Mouse (Mus musculus) midbrain, embryonic 10.5 days (tissue): Measurements from ENCODE around the gene Bbs7. TPM values are rescaled to one million over a fixed set of nuclear protein-coding genes. Genes with fewer than 3 reads are reported as not detected.
"Not testable (repeated sequence)": the region's sequence is repeated elsewhere in the genome, so short reads cannot be mapped to it uniquely, and the experiment has no call there.

Source experiments
- DNase-seq: peaks from one replicate; pipeline ENCODE4 v3.0.0-alpha.2; 2017; ENCODE audit warnings: low spot score
- H3K27ac ChIP-seq: fragments of 300-500 bp; sonication (generic); replicated peaks from 2 replicates; pipeline ENCODE4 v1.5.1; 2016; ENCODE audit warnings: mild to moderate bottlenecking
- H3K27me3 ChIP-seq: fragments of 300-500 bp; sonication (generic); 2 replicates; pipeline ENCODE4 v1.6.1; 2016; ENCODE audit warnings: low read depth, mild to moderate bottlenecking; ENCODE audit not compliant: poor library complexity, severe bottlenecking
- H3K36me3 ChIP-seq: fragments of 300-500 bp; sonication (generic); 2 replicates; pipeline ENCODE4 v1.6.1; 2016; ENCODE audit warnings: mild to moderate bottlenecking, moderate library complexity
- H3K4me1 ChIP-seq: fragments of 300-500 bp; sonication (generic); 2 replicates; pipeline ENCODE4 v1.6.1; 2016
- H3K4me3 ChIP-seq: fragments of 300-500 bp; sonication (generic); 2 replicates; pipeline ENCODE4 v1.5.1; 2016; ENCODE audit warnings: mild to moderate bottlenecking, moderate library complexity
- H3K9me3 ChIP-seq: fragments of 300-500 bp; sonication (generic); replicated peaks from 2 replicates; pipeline ENCODE4 v1.6.1; 2016; ENCODE audit warnings: mild to moderate bottlenecking
- whole genome bisulfite sequencing: fragments of 180-500 bp; shearing (Covaris S2); methylation state at CpG from one replicate; pipeline ENCODE4 v1.1.7; 2016; 5-methylcytosine and 5-hydroxymethylcytosine counted together
- polyA plus RNA-seq: library from polyadenylated mRNA; unstranded; fragments of >200 nt; fragmentation: Nextera tagmentation; extraction: Ambion mirVana; gene quantifications from 2 replicates; pipeline ENCODE4 v1.2.1, GENCODE M21; 2016

Bbs7 gene
- polyA plus RNA-seq = 20.6 and 22.1 TPM in 2 replicates

- H3K9me3 ChIP-seq = no peaks in the 10 kb centered on the region
- peaks cover 18% of the 10 kb centered on the region for H3K4me1 ChIP-seq
- H3K27ac ChIP-seq = peak within 1 kb of the TSS; percentile 88
- no peaks in the 10 kb centered on the region; the same call in 1 of the 2 replicates for H3K36me3 ChIP-seq
- WGBS = 5% methylated on average over 31 of the region's 38 CpGs
- peak within 1 kb of the TSS; percentile 79 for H3K4me3 ChIP-seq
- H3K27me3 ChIP-seq = peaks cover 6% of the 10 kb centered on the region
- DNase-seq = peak; percentile 98
Measured at GRCm38 (mm10) chr3:36613202-36613907, at the start of gene Bbs7. TSS of gene Bbs7 (minus strand) at chr3:36613477.

- H3K27ac ChIP-seq, H3K9me3 ChIP-seq, DNase-seq, H3K4me1 ChIP-seq, H3K4me3 ChIP-seq, H3K27me3 ChIP-seq, H3K36me3 ChIP-seq: not testable (repeated sequence)
Measured at GRCm38 (mm10) chr3:36645245-36645559, 31.9 kb upstream of the Bbs7 start.

- no peaks in the 10 kb centered on the region for H3K4me1 ChIP-seq
- H3K9me3 ChIP-seq = no peaks in the 10 kb centered on the region
- no peak for DNase-seq
- H3K27me3 ChIP-seq = no peaks in the 10 kb centered on the region
- H3K4me3 ChIP-seq = no peak overlapping the region
- 86% methylated on average over 3 of the region's 3 CpGs for WGBS
- H3K27ac ChIP-seq = no peak overlapping the region
- H3K36me3 ChIP-seq = no peaks in the 10 kb centered on the region
Measured at GRCm38 (mm10) chr3:36644554-36645244, 31.4 kb upstream of the Bbs7 start.

GRCm38 (mm10) chr3:36643354-36643753, 30.1 kb upstream of the Bbs7 start:
- no peaks in the 10 kb centered on the region for H3K4me1 ChIP-seq
- WGBS = 82% methylated on average over 3 of the region's 3 CpGs

GRCm38 (mm10) chr3:36642736-36643135, 29.5 kb upstream of the Bbs7 start:
- WGBS = 73% methylated on average over 13 of the region's 13 CpGs

More at GRCm38 (mm10) chr3:36643354-36643753, 30.1 kb upstream of the Bbs7 start:
- DNase-seq = no peak
- Histone ChIP-seq H3K27me3 (no peaks in the 10 kb centered on the region), H3K36me3 (no peaks in the 10 kb centered on the region), H3K27ac (no peak overlapping the region), H3K4me3 (no peak overlapping the region), H3K9me3 (no peaks in the 10 kb centered on the region)

GRCm38 (mm10) chr3:36640787-36641186, 27.5 kb upstream of the Bbs7 start:
- Histone ChIP-seq H3K4me3 (no peak overlapping the region), H3K27me3 (no peaks in the 10 kb centered on the region), H3K36me3 (no peaks in the 10 kb centered on the region), H3K4me1 (no peaks in the 10 kb centered on the region), H3K9me3 (no peaks in the 10 kb centered on the region), H3K27ac (no peak overlapping the region)
- DNase-seq = no peak
- 62% methylated on average over 2 of the region's 2 CpGs for WGBS

More at GRCm38 (mm10) chr3:36642736-36643135, 29.5 kb upstream of the Bbs7 start:
- Histone ChIP-seq H3K36me3 (no peaks in the 10 kb centered on the region), H3K27me3 (no peaks in the 10 kb centered on the region), H3K9me3 (no peaks in the 10 kb centered on the region), H3K27ac (no peak overlapping the region), H3K4me1 (no peaks in the 10 kb centered on the region), H3K4me3 (no peak overlapping the region)
- no peak for DNase-seq

- WGBS = 23% methylated on average over 4 of the region's 4 CpGs
- no peak overlapping the region for H3K27ac ChIP-seq
- H3K4me3 ChIP-seq = no peak overlapping the region
- no peaks in the 10 kb centered on the region for H3K9me3 ChIP-seq
- no peaks in the 10 kb centered on the region for H3K36me3 ChIP-seq
- DNase-seq = peak; percentile 31
- no peaks in the 10 kb centered on the region for H3K27me3 ChIP-seq
- H3K4me1 ChIP-seq = no peaks in the 10 kb centered on the region
Measured at GRCm38 (mm10) chr3:36635449-36635848, 22.2 kb upstream of the Bbs7 start.

- no peaks in the 10 kb centered on the region for H3K4me1 ChIP-seq
- 75% methylated on average over 2 of the region's 2 CpGs for WGBS
- no peak overlapping the region for H3K4me3 ChIP-seq
- H3K27ac ChIP-seq = no peak overlapping the region
- H3K9me3 ChIP-seq = no peaks in the 10 kb centered on the region
- DNase-seq = no peak
- H3K36me3 ChIP-seq = no peaks in the 10 kb centered on the region
- H3K27me3 ChIP-seq = no peaks in the 10 kb centered on the region
Measured at GRCm38 (mm10) chr3:36626803-36627202, 13.5 kb upstream of the Bbs7 start.

- Histone ChIP-seq H3K4me3 (no peak overlapping the region), H3K27ac (no peak overlapping the region), H3K9me3 (no peaks in the 10 kb centered on the region), H3K36me3 (no peaks in the 10 kb centered on the region), H3K27me3 (peaks cover 6% of the 10 kb centered on the region), H3K4me1 (peaks cover 11% of the 10 kb centered on the region)
- 67% methylated on average over 7 of the region's 7 CpGs for WGBS
- DNase-seq = no peak
Measured at GRCm38 (mm10) chr3:36618181-36618580, 4.9 kb upstream of the Bbs7 start.

- Histone ChIP-seq H3K36me3 (no peaks in the 10 kb centered on the region), H3K9me3 (no peaks in the 10 kb centered on the region), H3K27me3 (peaks cover 6% of the 10 kb centered on the region), H3K4me1 (peaks cover 19% of the 10 kb centered on the region), H3K27ac (no peak overlapping the region), H3K4me3 (peak overlapping the region; percentile 79; the same call in 1 of the 2 replicates)
- WGBS = 79% methylated on average over 5 of the region's 5 CpGs
- no peak for DNase-seq
Measured at GRCm38 (mm10) chr3:36613908-36614255, 605 bp upstream of the Bbs7 start.

GRCm38 (mm10) chr3:36612687-36613086, 590 bp downstream of the Bbs7 start:
- WGBS = 4% methylated on average over 6 of the region's 6 CpGs
- Histone ChIP-seq H3K36me3 (no peaks in the 10 kb centered on the region; the same call in 1 of the 2 replicates), H3K27ac (peak overlapping the region; percentile 88), H3K9me3 (no peaks in the 10 kb centered on the region), H3K4me3 (peak overlapping the region; percentile 79), H3K27me3 (peaks cover 6% of the 10 kb centered on the region), H3K4me1 (peaks cover 15% of the 10 kb centered on the region)
- no peak for DNase-seq

GRCm38 (mm10) chr3:36605894-36606783, 7.1 kb downstream of the Bbs7 start:
- Histone ChIP-seq H3K36me3 (peaks cover 4% of the 10 kb centered on the region; the same call in 1 of the 2 replicates), H3K4me1 (no peaks in the 10 kb centered on the region), H3K4me3 (no peak overlapping the region), H3K27ac (no peak overlapping the region), H3K27me3 (no peaks in the 10 kb centered on the region), H3K9me3 (no peaks in the 10 kb centered on the region)
- 80% methylated on average over 7 of the region's 7 CpGs for WGBS
- no peak for DNase-seq
